Mouse (Mus musculus): ENCODE results near the gene Cpa4. TPM values are rescaled to one million over a fixed set of nuclear protein-coding genes. Genes with fewer than 3 reads are reported as not detected.
A peak's percentile ranks its signal among the peaks of the same experiment; 100 is the strongest.

Cpa4 gene
- polyA plus RNA-seq, 1 experiment from 2014 or later, result 2.5 TPM

- no peak for ATAC-seq (ENCODE audit: extremely low read depth, insufficient number of reproducible peaks, low FRiP score, low TSS enrichment)
- H3K4me2 ChIP-seq, result no peak overlapping the region
- H3K9ac ChIP-seq, result peak overlapping the region; percentile 15
- H3K36me3 ChIP-seq, result no peaks in the 10 kb centered on the region
- WGBS, result 48% methylated on average over 4 of the region's 4 CpGs
- no peak overlapping the region for H3K4me3 ChIP-seq
- H3K9me3 ChIP-seq, result no peaks in the 10 kb centered on the region
- H3K27ac ChIP-seq (replicated peaks), result peak overlapping the region; percentile 76
- H3K27me3 ChIP-seq (replicated peaks), result no peaks in the 10 kb centered on the region
- H3K4me1 ChIP-seq, result peaks cover 38% of the 10 kb centered on the region
These were observed 68.1 kb downstream of the Cpa4 start for GRCm38 (mm10) chr6:30636186-30636842.

- H3K27ac ChIP-seq (replicated peaks), result peak within 1 kb of the TSS; percentile 54; the same call in 1 of the 2 replicates
- H3K4me3 ChIP-seq, result no peak within 1 kb of the TSS
- peaks cover 40% of the 10 kb centered on the region for H3K4me1 ChIP-seq
- 51% methylated on average over 5 of the region's 5 CpGs for WGBS
- peak within 1 kb of the TSS; percentile 28 for H3K9ac ChIP-seq
- no peak within 1 kb of the TSS for H3K4me2 ChIP-seq
- no peak for ATAC-seq (ENCODE audit: extremely low read depth, insufficient number of reproducible peaks, low FRiP score, low TSS enrichment)
- no peaks in the 10 kb centered on the region for H3K9me3 ChIP-seq
- H3K27me3 ChIP-seq (replicated peaks), result no peaks in the 10 kb centered on the region
- H3K36me3 ChIP-seq, result no peaks in the 10 kb centered on the region
These were observed 70.6 kb downstream of the Cpa4 start, which contains the start of gene Cpa1 for GRCm38 (mm10) chr6:30638674-30639268. Gene Cpa1, plus strand, starts transcription at chr6:30639218.

Other genes starting within 250 kb of the Cpa4 start
- gene Zc3hc1, start 177.3 kb upstream of the Cpa4 start, polyA plus RNA-seq (2015; fragmentation: Nextera tagmentation; extraction: Ambion mirVana), result 44.2 and 46.0 TPM in 2 replicates
- gene Klhdc10, start 166.5 kb upstream of the Cpa4 start, polyA plus RNA-seq (2015; fragmentation: Nextera tagmentation; extraction: Ambion mirVana), result 16.6 and 19.0 TPM in 2 replicates
- 24.2 and 25.6 TPM in 2 replicates for gene Tmem209, start 58.6 kb upstream of the Cpa4 start, polyA plus RNA-seq (2015; fragmentation: Nextera tagmentation; extraction: Ambion mirVana)
- not detected in 2 replicates for gene Ssmem1, start 58.5 kb upstream of the Cpa4 start, polyA plus RNA-seq (2015; fragmentation: Nextera tagmentation; extraction: Ambion mirVana)
- gene Cpa2, start 26.8 kb upstream of the Cpa4 start, polyA plus RNA-seq (2015; fragmentation: Nextera tagmentation; extraction: Ambion mirVana), result 4.6 and 6.9 TPM in 2 replicates
- gene Cpa5, start 42.6 kb downstream of the Cpa4 start, polyA plus RNA-seq (2015; fragmentation: Nextera tagmentation; extraction: Ambion mirVana), result 0.90 and 0.97 TPM in 2 replicates
- gene Cpa1, start 70.8 kb downstream of the Cpa4 start, polyA plus RNA-seq (2015; fragmentation: Nextera tagmentation; extraction: Ambion mirVana), result 2.1 and 3.9 TPM in 2 replicates
- 11.0 and 12.2 TPM in 2 replicates for gene Cep41, start 125.4 kb downstream of the Cpa4 start, polyA plus RNA-seq (2015; fragmentation: Nextera tagmentation; extraction: Ambion mirVana)
- gene Mest, start 155.2 kb downstream of the Cpa4 start, polyA plus RNA-seq (2015; fragmentation: Nextera tagmentation; extraction: Ambion mirVana), result 2,537 and 2,584 TPM in 2 replicates

All from heart, embryonic 13.5 days (tissue).